Mouse (Mus musculus): Measurements from ENCODE around the gene Hibadh.

DNA sequence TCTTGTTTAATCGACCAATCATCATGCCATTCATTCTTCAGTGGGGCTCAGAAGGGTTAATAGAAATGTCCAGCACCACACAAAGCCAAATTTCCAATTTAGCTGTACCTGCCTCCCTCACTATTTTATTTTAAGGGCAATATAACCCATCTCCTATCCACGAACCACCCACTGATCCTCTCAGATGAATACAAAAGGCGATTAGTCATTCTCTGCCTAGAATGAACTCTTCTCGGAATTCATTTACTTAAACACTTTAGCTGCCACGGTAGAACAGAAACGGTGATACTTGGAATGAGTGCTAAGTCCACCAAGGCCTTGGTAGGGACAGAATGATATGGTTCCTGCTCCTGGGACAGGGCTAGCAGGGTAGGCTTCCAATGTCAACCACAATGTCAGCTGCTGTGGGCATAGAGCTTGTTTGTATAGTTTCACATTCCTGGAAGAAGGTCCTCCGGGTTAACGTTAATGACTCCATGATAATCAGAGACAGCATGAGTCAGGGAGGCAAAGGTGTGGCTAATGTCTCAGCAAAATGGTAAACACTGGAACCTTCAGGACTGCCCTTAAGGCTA lies 40.4 kb upstream of the Hibadh start:
- TF ChIP-seq TAL1 (IDR thresholded peaks at IDR 0.05; ENCODE audit: low read length) = no peak
- no peak for TF ChIP-seq GATA1 (IDR thresholded peaks at IDR 0.05; ENCODE audit: low read length)
